Mouse (Mus musculus) limb, embryonic 14.5 days (tissue): Measurements from ENCODE around the gene Scn1b. TPM values are rescaled to one million over a fixed set of nuclear protein-coding genes. Genes with fewer than 3 reads are reported as not detected.
A peak's percentile ranks its signal among the peaks of the same experiment; 100 is the strongest.

Source experiments
- ATAC-seq: fragments of 200-750 bp; cut with Nextera tagmentation; 2 replicates; pipeline ENCODE4 v1.8.0; 2017; ENCODE audit warnings: low read depth, moderate number of reproducible peaks, moderate TSS enrichment; ENCODE audit not compliant: low FRiP score
- DNase-seq: peaks from one replicate; pipeline ENCODE4 v3.0.0-alpha.2; 2015; ENCODE audit warnings: low spot score
- H3K27ac ChIP-seq: fragments of 300-500 bp; sonication (generic); replicated peaks from 2 replicates; pipeline ENCODE4 v1.5.1; 2014; ENCODE audit warnings: low read depth, mild to moderate bottlenecking, low read length, moderate library complexity, mixed read lengths
- H3K27me3 ChIP-seq: fragments of 300-500 bp; sonication (generic); 2 replicates; pipeline ENCODE4 v1.6.1; 2014; ENCODE audit warnings: low read length, mixed read lengths; ENCODE audit not compliant: control insufficient read depth, insufficient read depth
- H3K36me3 ChIP-seq: fragments of 300-500 bp; sonication (generic); 2 replicates; pipeline ENCODE4 v1.6.1; 2014; ENCODE audit warnings: mild to moderate bottlenecking, low read length, moderate library complexity, mixed read lengths; ENCODE audit not compliant: control insufficient read depth, insufficient read depth
- H3K4me1 ChIP-seq: fragments of 300-500 bp; sonication (generic); 2 replicates; pipeline ENCODE4 v1.6.1; 2014; ENCODE audit warnings: antibody characterized with exemption, low read length, mixed read lengths; ENCODE audit not compliant: control insufficient read depth, insufficient read depth
- H3K4me2 ChIP-seq: fragments of 300-500 bp; sonication (generic); replicated peaks from 2 replicates; pipeline ENCODE4 v1.6.1; 2014; ENCODE audit warnings: low read depth, mild to moderate bottlenecking, low read length, moderate library complexity; ENCODE audit not compliant: severe bottlenecking
- H3K4me3 ChIP-seq: fragments of 300-500 bp; sonication (generic); replicated peaks from 2 replicates; pipeline ENCODE4 v1.5.1; 2014; ENCODE audit warnings: low read length
- H3K9ac ChIP-seq: fragments of 300-500 bp; sonication (generic); 2 replicates; pipeline ENCODE4 v1.6.1; 2014; ENCODE audit warnings: mild to moderate bottlenecking, low read depth, low read length, moderate library complexity; ENCODE audit not compliant: severe bottlenecking
- H3K9me3 ChIP-seq: fragments of 300-500 bp; sonication (generic); 2 replicates; pipeline ENCODE4 v1.6.1; 2016; ENCODE audit warnings: low read length; ENCODE audit not compliant: control insufficient read depth
- POLR2A ChIP-seq: fragments of 200-500 bp; IDR thresholded peaks from 2 replicates; pipeline ENCODE4 v1.8.0; 2012; ENCODE audit warnings: inconsistent platforms, mild to moderate bottlenecking, moderate library complexity, borderline replicate concordance; ENCODE audit not compliant: insufficient read depth, insufficient read length; ENCODE audit errors: extremely low read depth
- WGBS: fragments of 180-500 bp; shearing (Covaris S2); extraction: QIAGEN DNeasy Blood & Tissue Kit; methylation state at CpG from one replicate; pipeline ENCODE4 v1.1.7; 2014; 5-methylcytosine and 5-hydroxymethylcytosine counted together
- polyA plus RNA-seq, 2 experiments: library from polyadenylated mRNA; depleted of rRNA in 1 of 2; stranded (reverse) in 1 of 2; unstranded in 1 of 2; fragments of >200 nt; fragmentation: Nextera tagmentation in 1 of 2; extraction: Ambion mirVana in 1 of 2; gene quantifications; 2 replicates each; pipeline versions ENCODE4 v1.2.1 to v1.2.3; 2012 to 2014

Gene Scn1b
- polyA plus RNA-seq, 2 experiments: 6.5 to 15.0 TPM

GRCm38 (mm10) chr7:31115587-31116043, 11.2 kb downstream of the Scn1b start:
- peak overlapping the region; percentile 37 for H3K4me2 ChIP-seq
- no peak overlapping the region for H3K9ac ChIP-seq
- ATAC-seq (no peak), DNase-seq (peak; percentile 7)
- no peak for TF ChIP-seq POLR2A
- 25% methylated on average over 17 of the region's 17 CpGs for WGBS
- peaks cover 9% of the 10 kb centered on the region for H3K4me1 ChIP-seq
- H3K27me3 ChIP-seq: no peaks in the 10 kb centered on the region
- H3K36me3 ChIP-seq: no peaks in the 10 kb centered on the region
- H3K9me3 ChIP-seq: no peaks in the 10 kb centered on the region
- H3K4me3 ChIP-seq: no peak overlapping the region
- no peak overlapping the region for H3K27ac ChIP-seq

GRCm38 (mm10) chr7:31115182-31115581, 11.6 kb downstream of the Scn1b start, which contains the start of gene Hpn:
TSS of gene Hpn (minus strand) at chr7:31115290.
- 13% methylated on average over 15 of the region's 15 CpGs for WGBS
- DNase-seq (no peak), ATAC-seq (no peak)
- TF ChIP-seq POLR2A: no peak
- Histone ChIP-seq H3K4me2 (peak within 1 kb of the TSS; percentile 37), H3K9me3 (no peaks in the 10 kb centered on the region), H3K27me3 (no peaks in the 10 kb centered on the region), H3K9ac (no peak within 1 kb of the TSS), H3K36me3 (no peaks in the 10 kb centered on the region), H3K27ac (no peak within 1 kb of the TSS), H3K4me1 (peaks cover 9% of the 10 kb centered on the region), H3K4me3 (no peak within 1 kb of the TSS)

- H3K9ac ChIP-seq: no peak overlapping the region
- H3K4me1 ChIP-seq: peaks cover 9% of the 10 kb centered on the region
- no peak overlapping the region for H3K4me3 ChIP-seq
- H3K36me3 ChIP-seq: no peaks in the 10 kb centered on the region
- no peaks in the 10 kb centered on the region for H3K9me3 ChIP-seq
- no peak overlapping the region; the same call in 1 of the 2 replicates for H3K4me2 ChIP-seq
- H3K27me3 ChIP-seq: no peaks in the 10 kb centered on the region
- H3K27ac ChIP-seq: no peak overlapping the region
- DNase-seq: no peak
- TF ChIP-seq POLR2A: no peak
- 47% methylated on average over 10 of the region's 10 CpGs for WGBS
- ATAC-seq: no peak
These were observed 12.2 kb downstream of the Scn1b start for GRCm38 (mm10) chr7:31114646-31115045.

GRCm38 (mm10) chr7:31113800-31114199, 13.0 kb downstream of the Scn1b start:
- TF ChIP-seq POLR2A: no peak
- no peaks in the 10 kb centered on the region for H3K27me3 ChIP-seq
- H3K4me3 ChIP-seq: no peak overlapping the region
- no peak for ATAC-seq
- no peak overlapping the region for H3K9ac ChIP-seq
- no peaks in the 10 kb centered on the region for H3K36me3 ChIP-seq
- WGBS: 56% methylated on average over 6 of the region's 6 CpGs
- H3K9me3 ChIP-seq: no peaks in the 10 kb centered on the region
- no peak overlapping the region for H3K4me2 ChIP-seq
- H3K27ac ChIP-seq: no peak overlapping the region
- H3K4me1 ChIP-seq: peaks cover 9% of the 10 kb centered on the region
- DNase-seq: no peak

- Histone ChIP-seq H3K27ac (no peak overlapping the region), H3K36me3 (no peaks in the 10 kb centered on the region), H3K9ac (no peak overlapping the region), H3K27me3 (no peaks in the 10 kb centered on the region), H3K4me1 (peaks cover 9% of the 10 kb centered on the region), H3K4me3 (no peak overlapping the region), H3K4me2 (no peak overlapping the region), H3K9me3 (no peaks in the 10 kb centered on the region)
- no peak for ATAC-seq
- DNase-seq: no peak
- no peak for TF ChIP-seq POLR2A
- 59% methylated on average over 4 of the region's 4 CpGs for WGBS
These were observed 14.8 kb downstream of the Scn1b start for GRCm38 (mm10) chr7:31112036-31112435.
